Mouse (Mus musculus) thymus, adult 2 months (tissue): ENCODE data around the gene Mospd2.

ENCODE experiments used
- CTCF ChIP-seq: fragments of 200-500 bp; IDR thresholded peaks from 2 replicates; pipeline ENCODE4 v1.5.1; 2012; ENCODE audit warnings: mild to moderate bottlenecking, control low read depth, low read length, moderate library complexity, borderline replicate concordance; ENCODE audit not compliant: control insufficient read depth, poor library complexity, insufficient read depth; ENCODE audit errors: extremely low read depth
- POLR2A ChIP-seq: fragments of 200-500 bp; IDR thresholded peaks from 2 replicates; pipeline ENCODE4 v1.6.1; 2012; ENCODE audit warnings: mild to moderate bottlenecking, low read length, control low read depth, moderate library complexity; ENCODE audit not compliant: control insufficient read depth, poor library complexity, insufficient read depth; ENCODE audit errors: extremely low read depth

DNA sequence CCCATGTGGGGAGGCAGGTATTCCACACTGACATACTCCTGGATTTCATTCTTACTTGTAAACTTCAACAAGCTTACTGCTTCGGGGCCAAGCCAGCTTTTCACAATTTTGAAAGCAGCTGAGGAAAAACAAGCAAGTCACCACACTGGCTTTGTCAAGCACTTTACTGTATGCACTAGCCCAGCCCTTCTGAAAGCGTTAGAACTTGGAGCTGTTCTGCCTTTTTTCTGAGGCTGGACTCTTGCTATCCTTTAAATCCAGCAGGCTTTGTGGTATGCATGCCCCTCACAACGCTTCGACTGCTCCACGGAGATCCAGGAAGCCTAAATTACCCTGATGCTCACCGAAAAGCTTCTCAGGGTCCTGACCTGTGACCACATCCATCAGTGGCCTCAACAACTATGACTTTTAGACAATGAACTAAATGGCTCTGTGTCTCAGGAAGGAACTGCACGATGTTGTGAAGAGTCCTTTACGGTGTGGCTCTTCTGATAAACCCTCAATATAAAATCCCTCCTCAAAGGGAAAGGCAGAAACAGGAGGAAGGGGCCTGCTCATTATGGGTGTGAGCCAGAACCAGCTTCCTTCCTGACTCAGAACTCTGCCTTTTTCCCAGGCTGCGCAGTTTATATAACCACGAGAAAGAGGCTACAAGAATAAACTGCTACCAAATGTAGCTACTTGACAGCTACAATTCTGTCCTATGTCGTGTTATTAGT, 28.2 kb downstream of the Mospd2 start:
- no peak for TF ChIP-seq POLR2A
- TF ChIP-seq CTCF: no peak
